ENCODE assay signal across 8 mouse cellular contexts in the genomic region with DNA sequence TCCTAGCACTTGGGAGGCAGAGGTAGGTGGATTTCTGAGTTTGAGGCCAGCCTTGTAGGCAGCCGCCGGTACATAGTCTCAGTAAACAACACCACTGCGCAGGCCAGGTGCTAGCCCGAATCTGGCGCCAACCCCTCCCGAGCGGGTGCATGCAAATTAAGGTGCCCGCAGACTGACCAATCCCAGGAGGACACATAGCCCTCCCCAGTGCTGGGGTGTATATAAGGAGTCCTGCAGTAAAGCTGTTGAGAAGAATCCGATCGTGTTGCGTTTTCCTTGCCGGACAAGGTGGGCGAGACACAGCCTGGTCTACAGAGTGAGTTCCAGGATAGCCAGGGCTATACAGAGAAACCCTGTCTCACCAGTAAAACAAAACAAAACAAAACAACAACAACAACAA. TPM values are rescaled to one million over a fixed set of nuclear protein-coding genes. Genes with fewer than 3 reads are reported as not detected.
DNase-seq lines count a peak whose midpoint lies in the region; ATAC-seq and TF ChIP-seq lines count a peak whose summit lies in the region.
"Not testable (repeated sequence)": the region's sequence is repeated elsewhere in the genome, so short reads cannot be mapped to it uniquely, and the experiment has no call there.
"Had no signal": no experiment of that assay in that cellular context is flagged by ENCODE, and none has a peak within 500 bp of the region (broad histone marks: within the 10 kb centered on the region; RNA-seq: fewer than 3 reads in every experiment).

No protein-coding gene starts in this region.

- not testable (repeated sequence) for H3K9me3 ChIP-seq in intestine, embryonic 14.5 days (ENCODE audit: control insufficient read depth, low read length); liver, embryonic 14.5 days (ENCODE audit: control insufficient read depth, low read length); stomach, embryonic 16.5 days (replicated peaks; ENCODE audit: control insufficient read depth, low read length)

- 49% methylated on average over 13 of the region's 13 CpGs for WGBS in intestine, embryonic 14.5 days
- 34% methylated on average over 13 of the region's 13 CpGs for WGBS in liver, adult 2 months
- 58% methylated on average over 13 of the region's 13 CpGs for WGBS in liver, embryonic 14.5 days (ENCODE audit: insufficient replicate concordance)
- 47% methylated on average over 13 of the region's 13 CpGs for WGBS in stomach, embryonic 16.5 days

- peak; percentile 43 for DNase-seq in 3134 (ENCODE audit: extremely low read depth, insufficient read length, low spot score)
- not testable (repeated sequence) for DNase-seq in intestine, embryonic 14.5 days (ENCODE audit: low spot score); liver, embryonic 14.5 days (ENCODE audit: low read depth in 3 of 3, low spot score in 3 of 3)
- peak; percentile 81 for DNase-seq in liver, adult 2 months (ENCODE audit: extremely low read depth, low read depth, low spot score)
- peak; percentile 25 to 28 for DNase-seq in lung, adult 18-20 months
- peak; percentile 16 for DNase-seq in lung, postnatal 10 days

- not testable (repeated sequence) for TF ChIP-seq CTCF in liver, adult 2 months (IDR thresholded peaks at IDR 0.05; ENCODE audit: low read depth, low read length); liver, embryonic 14.5 days (IDR thresholded peaks at IDR 0.05; ENCODE audit: low read depth)

- H3K27me3 ChIP-seq in intestine, embryonic 14.5 days (replicated peaks; ENCODE audit: control insufficient read depth, insufficient read depth, low read length); liver, adult 2 months (ENCODE audit: control insufficient read depth, insufficient read depth, low read length); liver, embryonic 14.5 days (ENCODE audit: control insufficient read depth, insufficient read depth, low read length); stomach, embryonic 16.5 days (ENCODE audit: control insufficient read depth, insufficient read depth, low read length): not testable (repeated sequence)

- H3K4me1 ChIP-seq in intestine, embryonic 14.5 days (replicated peaks; ENCODE audit: control insufficient read depth, insufficient read depth, low read length); liver, adult 2 months (ENCODE audit: control insufficient read depth, insufficient read depth, low read length); liver, embryonic 14.5 days (replicated peaks; ENCODE audit: control insufficient read depth in 2 of 2, insufficient read depth in 2 of 2, low read length in 1 of 2); stomach, embryonic 16.5 days (ENCODE audit: control insufficient read depth, insufficient read depth, low read length): not testable (repeated sequence)

- H3K9ac ChIP-seq in intestine, embryonic 14.5 days (ENCODE audit: low read length); liver, embryonic 14.5 days (replicated peaks); stomach, embryonic 16.5 days (ENCODE audit: low read length): not testable (repeated sequence)
- peak overlapping the region; percentile 73; the same call in 1 of the 2 replicates for H3K9ac ChIP-seq in liver, adult 2 months (ENCODE audit: low read depth, low read length)

- peaks cover 10% of the 10 kb centered on the region; the same call in 1 of the 2 replicates for H3K79me2 ChIP-seq in liver, adult 2 months (ENCODE audit: control insufficient read depth, insufficient read depth, low read length)

- not testable (repeated sequence) for H3K36me3 ChIP-seq in intestine, embryonic 14.5 days (ENCODE audit: control insufficient read depth, insufficient read depth, low read length); liver, adult 2 months (ENCODE audit: control insufficient read depth, insufficient read depth, low read length); liver, embryonic 14.5 days (replicated peaks; ENCODE audit: control insufficient read depth, insufficient read depth, low read depth); stomach, embryonic 16.5 days (ENCODE audit: control insufficient read depth, insufficient read depth, low read length)

- H3K4me2 ChIP-seq in intestine, embryonic 14.5 days (ENCODE audit: low read length); stomach, embryonic 16.5 days (ENCODE audit: low read depth, low read length): not testable (repeated sequence)
- H3K4me2 ChIP-seq in liver, embryonic 14.5 days (ENCODE audit: low read depth) = 0 out of 2 replicates have a peak overlapping the region, but pooled peaks have one; percentile 15

- 0 out of 2 replicates have a peak, but pooled peaks have one; percentile 37 for TF ChIP-seq POLR2A in liver, adult 2 months (IDR thresholded peaks at IDR 0.05; ENCODE audit: extremely low read depth, insufficient read depth, low read length)

- not testable (repeated sequence) for TF ChIP-seq EP300 in liver, embryonic 14.5 days (IDR thresholded peaks at IDR 0.05; ENCODE audit: low read depth)

- not testable (repeated sequence) for H3K4me3 ChIP-seq in intestine, embryonic 14.5 days (ENCODE audit: low read depth, low read length)
- peak overlapping the region; percentile 55 for H3K4me3 ChIP-seq in liver, adult 2 months (ENCODE audit: insufficient read depth, low read depth, low read length)
- peak overlapping the region in 1 of 2 experiments; percentile 36; a peak in 2 of 4 replicates for H3K4me3 ChIP-seq in liver, embryonic 14.5 days (ENCODE audit: insufficient read depth in 1 of 2, low read depth in 2 of 2, low read length in 2 of 2)
- 0 out of 2 replicates have a peak overlapping the region, but pooled peaks have one; percentile 10 for H3K4me3 ChIP-seq in stomach, embryonic 16.5 days (replicated peaks; ENCODE audit: low read length)

- not testable (repeated sequence) for H3K27ac ChIP-seq in intestine, embryonic 14.5 days (ENCODE audit: low read depth); liver, embryonic 14.5 days; stomach, embryonic 16.5 days (ENCODE audit: low read length)
- H3K27ac ChIP-seq in liver, adult 2 months (replicated peaks; ENCODE audit: insufficient read depth, low read depth, low read length) = peak overlapping the region; percentile 53

- ATAC-seq in intestine, embryonic 14.5 days (replicated peaks; ENCODE audit: low FRiP score, low TSS enrichment, low read depth) = peak; percentile 53; the same call in 1 of the 2 replicates
- peak; percentile 35; the same call in 1 of the 2 replicates for ATAC-seq in liver, embryonic 14.5 days (ENCODE audit: insufficient read depth)
- peak; percentile 53; the same call in 1 of the 2 replicates for ATAC-seq in stomach, embryonic 16.5 days (ENCODE audit: insufficient read depth, low FRiP score)

RNA-seq across cellular contexts. Expression of a gene that starts 12.5 kb away (rescaled TPM):
- 19.5 and 20.3 TPM in 2 replicates for polyA plus RNA-seq in intestine, embryonic 14.5 days (2014; fragmentation: Nextera tagmentation; extraction: Ambion mirVana)
- 9.7 and 9.9 TPM in 2 replicates for total RNA-seq in liver, adult 2 months (2014; rRNA removed)
- 5.6 and 6.1 TPM in 2 replicates for polyA plus RNA-seq in liver, adult 2 months (2012; rRNA removed)
- polyA plus RNA-seq in liver, embryonic 14.5 days (2012; rRNA removed) = 3.4 and 4.7 TPM in 2 replicates
- polyA plus RNA-seq in liver, embryonic 14.5 days (2014; fragmentation: Nextera tagmentation; extraction: Ambion mirVana) = 5.5 and 5.6 TPM in 2 replicates
- 12.5 and 13.2 TPM in 2 replicates for polyA plus RNA-seq in stomach, embryonic 16.5 days (2015; fragmentation: Nextera tagmentation; extraction: Ambion mirVana)

RNA-seq across cellular contexts. Expression of a gene that starts 21.7 kb away (rescaled TPM):
- polyA plus RNA-seq in intestine, embryonic 14.5 days (2014; fragmentation: Nextera tagmentation; extraction: Ambion mirVana) = 5.5 and 6.1 TPM in 2 replicates
- total RNA-seq in liver, adult 2 months (2014; rRNA removed) = 0.74 and 0.92 TPM in 2 replicates
- 2.2 and 3.5 TPM in 2 replicates for polyA plus RNA-seq in liver, adult 2 months (2012; rRNA removed)
- polyA plus RNA-seq in liver, embryonic 14.5 days (2012; rRNA removed) = 2.0 and 2.4 TPM in 2 replicates
- polyA plus RNA-seq in liver, embryonic 14.5 days (2014; fragmentation: Nextera tagmentation; extraction: Ambion mirVana) = 0.42 and 0.63 TPM in 2 replicates
- 5.4 and 7.5 TPM in 2 replicates for polyA plus RNA-seq in stomach, embryonic 16.5 days (2015; fragmentation: Nextera tagmentation; extraction: Ambion mirVana)
- total RNA-seq: hematopoietic stem cell, adult 5-6 weeks had no signal
